Mouse (Mus musculus) liver, adult 2 months (tissue): ENCODE measurements around the gene Cacybp. TPM values are rescaled to one million over a fixed set of nuclear protein-coding genes. Genes with fewer than 3 reads are reported as not detected.

Source experiments
- DNase-seq: peaks from one replicate; pipeline ENCODE4 v3.0.0-alpha.2; 2011; ENCODE audit warnings: low read depth, low spot score; ENCODE audit errors: extremely low read depth
- H3K27ac ChIP-seq: fragments of 200-500 bp; replicated peaks from 2 replicates; pipeline ENCODE4 v1.5.1; 2012; ENCODE audit warnings: low read depth, mild to moderate bottlenecking, control low read depth, inconsistent platforms, low read length; ENCODE audit not compliant: insufficient read depth
- H3K27me3 ChIP-seq: fragments of 200-500 bp; 2 replicates; pipeline ENCODE4 v1.6.1; 2012; ENCODE audit warnings: mild to moderate bottlenecking, moderate library complexity, low read length, inconsistent platforms; ENCODE audit not compliant: control insufficient read depth, insufficient read depth
- H3K36me3 ChIP-seq: fragments of 200-500 bp; 2 replicates; pipeline ENCODE4 v1.6.1; 2012; ENCODE audit warnings: low read length, inconsistent platforms; ENCODE audit not compliant: control insufficient read depth, insufficient read depth
- H3K4me1 ChIP-seq: fragments of 200-500 bp; 2 replicates; pipeline ENCODE4 v1.6.1; 2011; ENCODE audit warnings: low read length; ENCODE audit not compliant: control insufficient read depth, insufficient read depth
- H3K4me3 ChIP-seq: fragments of 200-500 bp; 2 replicates; pipeline ENCODE4 v1.5.1; 2011; ENCODE audit warnings: low read depth, mild to moderate bottlenecking, control low read depth, low read length, moderate library complexity; ENCODE audit not compliant: insufficient read depth
- H3K79me2 ChIP-seq: fragments of 200-500 bp; 2 replicates; pipeline ENCODE4 v1.6.1; 2012; ENCODE audit warnings: inconsistent platforms, mild to moderate bottlenecking, low read length, moderate library complexity; ENCODE audit not compliant: control insufficient read depth, insufficient read depth
- H3K9ac ChIP-seq: fragments of 200-500 bp; 2 replicates; pipeline ENCODE4 v1.6.1; 2012; ENCODE audit warnings: low read depth, mild to moderate bottlenecking, control low read depth, inconsistent platforms, low read length
- CTCF ChIP-seq: fragments of 200-500 bp; IDR thresholded peaks from 2 replicates; pipeline ENCODE4 v1.5.1; 2011; ENCODE audit warnings: low read depth, low read length, control low read depth
- POLR2A ChIP-seq: fragments of 200-500 bp; IDR thresholded peaks from 2 replicates; pipeline ENCODE4 v1.6.1; 2011; ENCODE audit warnings: low read length, control low read depth; ENCODE audit not compliant: insufficient read depth; ENCODE audit errors: extremely low read depth
- WGBS: fragments of 180-500 bp; shearing (Covaris S2); methylation state at CpG from one replicate; pipeline ENCODE4 v1.1.7; 2018; 5-methylcytosine and 5-hydroxymethylcytosine counted together
- polyA plus RNA-seq: library from polyadenylated mRNA; depleted of rRNA; stranded (reverse); fragments of >200 nt; gene quantifications from 2 replicates; pipeline ENCODE4 v1.2.3, GENCODE M21; 2012; rRNA removed
- total RNA-seq: library from RNA; depleted of rRNA; stranded (reverse); fragments of >200 nt; gene quantifications from 2 replicates; pipeline ENCODE4 v1.2.3, GENCODE M21; 2014; rRNA removed

The Cacybp gene
- 20.2 and 26.7 TPM in 2 replicates for total RNA-seq
- polyA plus RNA-seq: 5.8 and 8.1 TPM in 2 replicates

- TF ChIP-seq POLR2A: peak; percentile 75
- peak; percentile 89 for TF ChIP-seq CTCF
- Histone ChIP-seq H3K9ac (peak within 1 kb of the TSS; percentile 86), H3K4me3 (peak within 1 kb of the TSS; percentile 86), H3K79me2 (peaks cover 9% of the 10 kb centered on the region; the same call in 1 of the 2 replicates), H3K27ac (peak within 1 kb of the TSS; percentile 94), H3K36me3 (no peaks in the 10 kb centered on the region), H3K4me1 (peaks cover 6% of the 10 kb centered on the region), H3K27me3 (no peaks in the 10 kb centered on the region)
- WGBS: under 1% methylated on average over 76 of the region's 76 CpGs
- DNase-seq: peak; percentile 92
These were observed at the start of gene Cacybp for GRCm38 (mm10) chr1:160212703-160213669. Gene Cacybp (minus strand): TSS chr1:160212875.

- 88% methylated on average over 4 of the region's 4 CpGs for WGBS
- Histone ChIP-seq H3K36me3 (no peaks in the 10 kb centered on the region), H3K9ac (no peak overlapping the region), H3K4me3 (no peak overlapping the region), H3K79me2 (no peaks in the 10 kb centered on the region), H3K4me1 (no peaks in the 10 kb centered on the region), H3K27me3 (no peaks in the 10 kb centered on the region), H3K27ac (no peak overlapping the region)
- no peak for TF ChIP-seq CTCF
- TF ChIP-seq POLR2A: no peak
- DNase-seq: no peak
These were observed 49.7 kb upstream of the Cacybp start for GRCm38 (mm10) chr1:160262415-160262814.

- H3K36me3 ChIP-seq: peaks cover 1% of the 10 kb centered on the region; the same call in 1 of the 2 replicates
These were observed 49.2 kb upstream of the Cacybp start for GRCm38 (mm10) chr1:160261849-160262248.

GRCm38 (mm10) chr1:160260605-160261004, 47.9 kb upstream of the Cacybp start:
- WGBS: 89% methylated on average over 4 of the region's 4 CpGs
- no peak overlapping the region for H3K9ac ChIP-seq
- no peak overlapping the region for H3K4me3 ChIP-seq
- peaks cover 8% of the 10 kb centered on the region; the same call in 1 of the 2 replicates for H3K36me3 ChIP-seq
- H3K4me1 ChIP-seq: no peaks in the 10 kb centered on the region
- TF ChIP-seq POLR2A: no peak
- no peak for TF ChIP-seq CTCF
- no peaks in the 10 kb centered on the region for H3K27me3 ChIP-seq
- no peak overlapping the region for H3K27ac ChIP-seq
- DNase-seq: no peak
- no peaks in the 10 kb centered on the region for H3K79me2 ChIP-seq

More at GRCm38 (mm10) chr1:160261849-160262248, 49.2 kb upstream of the Cacybp start:
- Histone ChIP-seq H3K27me3 (no peaks in the 10 kb centered on the region), H3K4me3 (no peak overlapping the region), H3K27ac (no peak overlapping the region), H3K79me2 (no peaks in the 10 kb centered on the region), H3K9ac (no peak overlapping the region), H3K4me1 (no peaks in the 10 kb centered on the region)
- TF ChIP-seq CTCF: no peak
- no peak for TF ChIP-seq POLR2A
- 96% methylated on average over 2 of the region's 2 CpGs for WGBS
- DNase-seq: no peak

GRCm38 (mm10) chr1:160259884-160260283, 47.2 kb upstream of the Cacybp start:
- Histone ChIP-seq H3K4me3 (no peak overlapping the region), H3K79me2 (no peaks in the 10 kb centered on the region), H3K4me1 (no peaks in the 10 kb centered on the region), H3K27ac (no peak overlapping the region), H3K9ac (no peak overlapping the region), H3K27me3 (no peaks in the 10 kb centered on the region), H3K36me3 (peaks cover 10% of the 10 kb centered on the region)
- TF ChIP-seq CTCF: no peak
- no peak for TF ChIP-seq POLR2A
- peak; percentile 39 for DNase-seq
- WGBS: 24% methylated on average over 7 of the region's 7 CpGs

GRCm38 (mm10) chr1:160253108-160253507, 40.4 kb upstream of the Cacybp start:
- H3K9ac ChIP-seq: no peak overlapping the region
- no peak for TF ChIP-seq POLR2A
- TF ChIP-seq CTCF: no peak
- no peaks in the 10 kb centered on the region for H3K79me2 ChIP-seq
- WGBS: 95% methylated on average over 2 of the region's 2 CpGs
- peaks cover 10% of the 10 kb centered on the region for H3K36me3 ChIP-seq
- H3K27me3 ChIP-seq: no peaks in the 10 kb centered on the region
- H3K27ac ChIP-seq: no peak overlapping the region
- no peak overlapping the region for H3K4me3 ChIP-seq
- no peaks in the 10 kb centered on the region for H3K4me1 ChIP-seq
- DNase-seq: no peak
